Mouse (Mus musculus) liver, adult 10 weeks (tissue): ENCODE results near the gene Nudt17. TPM values are rescaled to one million over a fixed set of nuclear protein-coding genes. Genes with fewer than 3 reads are reported as not detected.

Experiments used
- polyA plus RNA-seq: library from polyadenylated mRNA; stranded (reverse); fragments of 350-450 nt; fragmentation: Illumina TruSeq; extraction: RNeasy Lipid Tissue Mini Kit (QIAGEN cat#74804); gene quantifications from one replicate; pipeline ENCODE4 v1.2.3, GENCODE M21; 2014; ENCODE audit warnings: low read depth, low replicate concordance

Gene Nudt17
- not detected for polyA plus RNA-seq

DNA sequence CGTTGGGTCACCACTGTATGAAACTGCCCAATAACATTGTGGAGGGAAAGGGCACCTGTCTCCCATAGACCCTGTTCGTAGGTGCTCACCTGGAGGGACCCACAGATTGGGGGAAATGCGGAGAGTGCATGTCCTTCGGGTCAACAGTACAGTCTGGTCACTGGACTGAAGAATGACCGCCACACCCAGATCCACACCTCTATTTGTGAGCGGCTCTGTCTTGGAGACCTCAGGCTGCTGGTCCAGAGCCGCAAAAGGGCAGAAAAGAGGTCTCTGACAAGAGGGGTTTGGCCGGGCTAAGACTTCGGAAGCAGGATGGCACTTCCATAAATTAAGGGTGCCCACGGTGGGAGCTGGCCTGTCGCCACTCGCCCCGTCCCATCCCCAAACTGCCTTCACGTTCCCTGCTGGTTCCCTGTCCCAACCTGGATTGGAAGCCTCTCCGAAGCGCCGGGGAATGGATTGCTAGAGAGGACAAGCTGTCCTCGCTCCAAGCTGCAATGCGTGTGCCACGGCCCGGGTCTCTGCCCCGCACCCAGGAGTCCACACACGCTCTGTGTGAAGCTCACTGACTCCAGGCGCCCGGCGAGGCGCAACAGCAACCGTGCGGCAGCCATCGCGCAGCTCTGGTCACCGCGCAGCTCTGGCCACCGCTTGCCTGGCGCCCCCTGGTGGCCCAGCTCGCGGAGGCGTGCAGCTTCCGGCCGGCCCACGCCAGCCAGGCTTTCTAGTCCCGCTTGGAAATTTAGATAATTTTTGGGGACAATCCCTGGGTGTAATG lies at the start of gene Nudt17:
TSS of gene Nudt17 (minus strand) at position 660 of the 781 bp plus-strand sequence.

DNA sequence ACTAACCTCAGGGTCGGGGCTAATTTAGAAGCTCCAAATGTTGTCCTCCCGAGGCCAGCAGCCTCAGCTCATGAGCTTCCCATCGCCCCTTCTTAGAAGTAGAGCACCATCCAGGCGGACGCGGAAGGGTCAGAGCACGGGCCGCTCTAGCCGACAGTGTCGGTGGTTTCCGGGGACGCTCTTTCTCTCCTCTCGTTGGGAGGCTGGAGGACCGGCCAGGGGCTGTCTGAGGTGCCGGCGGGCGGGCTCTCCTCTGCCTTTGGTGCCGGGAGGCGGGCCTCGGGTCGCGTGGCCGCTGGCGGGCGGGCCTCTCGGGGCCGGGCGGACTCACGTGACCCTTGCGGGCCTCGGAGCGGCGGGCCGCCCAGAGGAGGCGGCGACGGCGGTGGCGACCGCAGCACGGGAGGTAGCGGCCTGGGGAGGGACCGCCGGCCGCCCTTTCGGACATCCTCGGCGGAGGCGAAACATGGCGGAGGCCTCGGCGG lies 19.0 kb upstream of the Nudt17 start, which contains the start of the genes Polr3c and Rnf115:
TSS of gene Polr3c (minus strand) at position 286 of the 485 bp plus-strand sequence.
TSS of gene Rnf115 (plus strand) at position 322 of the 485 bp plus-strand sequence.

DNA sequence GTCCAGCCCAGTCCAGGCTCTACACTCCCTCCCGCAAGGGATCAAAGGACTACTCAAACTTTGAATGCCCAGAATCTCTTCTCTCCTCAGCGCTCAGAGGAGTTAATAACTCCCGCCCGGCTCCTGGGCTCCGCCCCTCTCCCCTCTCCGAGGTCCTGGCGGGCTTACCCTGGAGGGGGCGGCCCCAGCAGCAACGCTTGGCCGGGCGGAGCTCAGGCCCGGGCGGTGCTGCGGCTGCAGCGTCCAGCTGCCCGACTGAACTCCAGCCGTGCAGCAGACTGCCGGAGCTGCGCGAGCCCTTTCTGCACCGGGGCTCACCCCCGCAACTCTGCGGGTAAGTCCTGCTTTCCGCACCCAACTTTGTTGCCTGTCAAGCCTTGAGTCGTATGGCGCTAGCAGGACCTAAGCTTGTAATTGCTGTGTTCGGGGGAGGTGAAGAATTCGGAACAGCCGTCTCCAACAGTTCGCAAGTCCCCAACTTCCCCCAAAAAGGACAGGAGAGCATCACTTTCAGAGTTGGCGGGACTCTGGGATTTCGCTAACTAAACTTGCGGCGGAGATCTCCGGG lies 12.1 kb downstream of the Nudt17 start, which contains the start of gene Pias3:
TSS of gene Pias3 (plus strand) at position 187 of the 568 bp plus-strand sequence.

DNA sequence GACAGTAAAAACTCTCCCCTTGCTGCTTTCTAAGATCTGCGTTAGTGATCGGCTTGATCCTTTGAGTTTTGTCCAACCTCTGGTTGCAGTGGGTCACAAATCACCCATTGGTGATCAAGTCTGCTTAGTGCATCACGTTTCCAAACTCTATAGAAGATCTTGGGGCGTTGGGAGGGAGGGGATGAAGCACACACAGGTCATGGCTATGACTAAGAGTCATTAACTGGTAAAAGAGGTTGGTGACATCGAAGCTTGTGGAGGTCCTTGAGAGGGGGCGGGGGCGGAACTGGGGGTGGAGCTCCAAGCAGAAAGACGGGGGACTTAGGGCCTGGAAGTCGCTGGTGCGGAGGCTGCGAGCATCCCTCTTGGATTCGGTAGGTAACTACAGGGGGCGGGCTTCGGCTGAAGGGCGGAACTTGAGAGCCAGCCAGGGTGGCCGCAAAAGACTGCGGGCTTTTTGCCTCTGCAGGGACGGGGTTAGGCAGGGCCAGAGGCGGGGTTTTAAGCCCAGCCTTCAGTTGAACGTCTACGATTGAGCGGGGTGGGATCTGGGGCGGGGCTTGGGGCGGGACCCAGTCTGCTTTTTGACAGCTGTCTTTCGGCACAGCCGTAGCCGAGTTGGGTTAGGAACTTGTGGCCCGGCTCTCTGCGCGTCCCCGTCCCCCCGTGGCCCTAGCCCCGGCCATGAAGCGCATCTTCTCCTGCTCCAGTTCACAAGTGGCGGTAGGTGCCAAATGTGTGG lies 38.5 kb downstream of the Nudt17 start, which contains the start of gene Ankrd35:
TSS of gene Ankrd35 (plus strand) at position 405 of the 742 bp plus-strand sequence.

Other genes with a start within 250 kb of the Nudt17 start
- 65.1 TPM for gene Hfe2, start 183.4 kb downstream of the Nudt17 start, polyA plus RNA-seq
- gene Txnip, start 150.6 kb downstream of the Nudt17 start, polyA plus RNA-seq: 30.9 TPM
- not detected for gene Gm16253, start 131.6 kb downstream of the Nudt17 start, polyA plus RNA-seq
- gene Polr3gl, start 114.4 kb downstream of the Nudt17 start, polyA plus RNA-seq: 22.8 TPM
- not detected for gene Ankrd34a, start 111.9 kb downstream of the Nudt17 start, polyA plus RNA-seq
- gene Lix1l, start 107.4 kb downstream of the Nudt17 start, polyA plus RNA-seq: 3.8 TPM
- gene Rbm8a, start 78.6 kb downstream of the Nudt17 start, polyA plus RNA-seq: 21.6 TPM
- 14.7 TPM for gene Pex11b, start 73.2 kb downstream of the Nudt17 start, polyA plus RNA-seq
- not detected for gene Gm42957, start 73.1 kb downstream of the Nudt17 start, polyA plus RNA-seq
- 0.26 TPM for gene Itga10, start 63.0 kb downstream of the Nudt17 start, polyA plus RNA-seq
- gene Ankrd35, start 38.4 kb downstream of the Nudt17 start, polyA plus RNA-seq: not detected
- 2.7 TPM for gene Pias3, start 12.2 kb downstream of the Nudt17 start, polyA plus RNA-seq
- gene Polr3c, start 19.1 kb upstream of the Nudt17 start, polyA plus RNA-seq: 11.7 TPM
- 65.2 TPM for gene Rnf115, start 19.1 kb upstream of the Nudt17 start, polyA plus RNA-seq
- 28.7 TPM for gene Pdzk1, start 120.7 kb upstream of the Nudt17 start, polyA plus RNA-seq
- gene Cd160, start 120.8 kb upstream of the Nudt17 start, polyA plus RNA-seq: 0.48 TPM
- 0.32 TPM for gene Gja5, start 196.1 kb upstream of the Nudt17 start, polyA plus RNA-seq
- 11.7 TPM for gene Gpr89, start 196.8 kb upstream of the Nudt17 start, polyA plus RNA-seq
- gene Gja8, start 217.5 kb upstream of the Nudt17 start, polyA plus RNA-seq: not detected